Mouse (Mus musculus): Measurements from ENCODE around the gene Isoc2a.

Gene Isoc2a

DNA sequence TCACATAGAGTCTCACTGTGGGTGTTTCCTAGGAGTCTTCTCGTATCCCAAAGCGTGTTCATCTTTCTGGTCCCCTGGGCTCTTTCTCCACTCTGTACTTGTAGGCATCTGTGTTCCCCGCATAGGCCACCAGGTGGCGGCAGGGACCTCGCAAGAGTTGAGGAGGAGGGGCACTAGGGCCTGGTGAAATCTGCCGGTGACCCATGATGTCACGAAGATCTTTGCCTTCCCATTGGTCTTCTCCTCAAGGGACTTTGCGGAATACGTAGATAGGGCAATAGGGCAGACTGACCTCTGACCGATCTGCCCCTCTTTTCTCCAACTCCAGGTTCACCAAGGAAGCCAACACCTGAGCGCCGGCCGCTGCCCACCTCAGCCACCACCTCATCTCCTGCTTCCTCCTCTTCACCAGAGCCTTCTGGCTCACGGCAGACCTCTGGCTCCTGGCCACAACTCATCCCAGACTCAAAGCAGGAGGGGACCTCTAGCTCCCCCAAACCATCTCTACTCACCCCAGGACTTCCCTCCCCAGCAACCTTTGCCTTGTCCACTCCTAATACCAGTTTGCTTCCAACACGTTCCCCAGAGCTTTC lies 66.4 kb downstream of the Isoc2a start:
- peak; percentile 99 for DNase-seq

Data from heart, adult 11 months (tissue).